Mouse (Mus musculus): Measurements from ENCODE around the gene Cab39l.

Gene Cab39l

DNA sequence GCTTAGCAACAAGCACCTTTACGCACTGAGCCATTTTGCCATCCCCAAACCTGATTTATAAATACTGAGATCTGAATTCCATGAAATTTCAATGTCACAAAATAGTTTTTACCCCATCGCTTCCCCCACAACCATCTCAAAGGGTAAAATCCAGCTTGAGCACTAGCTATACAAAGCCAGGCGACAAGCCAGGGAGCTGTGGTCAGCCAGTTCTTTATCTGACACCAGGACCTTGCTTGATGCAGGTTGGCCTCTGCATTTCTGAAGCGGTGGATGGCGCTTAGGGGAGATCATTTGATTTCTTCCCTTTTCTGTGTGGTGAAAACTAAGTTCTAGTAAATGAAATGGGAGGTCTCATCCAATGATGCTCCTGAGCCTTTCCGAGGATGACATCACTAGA is 191.3 kb downstream of the Cab39l start:
- DNase-seq (ENCODE audit: low spot score), result no peak

DNA sequence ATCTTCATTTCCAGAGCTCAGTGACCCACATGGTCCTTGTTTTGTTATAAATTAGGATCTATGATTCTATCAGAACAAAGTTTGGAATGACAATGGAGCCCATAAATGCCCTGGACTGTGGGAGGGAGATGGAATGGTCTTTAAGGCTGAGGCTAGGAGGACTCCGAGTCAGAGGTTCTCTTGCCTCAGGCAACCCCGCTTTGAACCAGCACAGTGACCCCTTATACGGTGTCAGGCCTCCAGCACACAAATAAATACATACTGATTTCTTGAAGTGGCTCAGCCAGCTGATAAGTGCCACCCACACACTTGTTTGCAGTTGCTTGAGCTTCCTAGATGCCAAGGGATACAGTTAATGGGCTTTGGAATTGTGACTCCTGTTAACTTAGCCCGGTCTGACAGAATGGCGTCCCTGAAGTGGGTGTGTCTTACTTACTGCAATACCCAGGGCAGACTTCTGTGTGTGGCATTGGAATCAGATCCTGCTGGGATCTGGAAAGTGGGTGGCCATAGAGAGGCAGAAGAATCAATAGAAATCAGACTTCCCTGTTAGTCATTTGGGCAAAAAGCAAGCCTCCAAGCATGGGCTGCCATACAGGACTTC is 192.6 kb downstream of the Cab39l start:
- DNase-seq (ENCODE audit: low spot score), result no peak

DNA sequence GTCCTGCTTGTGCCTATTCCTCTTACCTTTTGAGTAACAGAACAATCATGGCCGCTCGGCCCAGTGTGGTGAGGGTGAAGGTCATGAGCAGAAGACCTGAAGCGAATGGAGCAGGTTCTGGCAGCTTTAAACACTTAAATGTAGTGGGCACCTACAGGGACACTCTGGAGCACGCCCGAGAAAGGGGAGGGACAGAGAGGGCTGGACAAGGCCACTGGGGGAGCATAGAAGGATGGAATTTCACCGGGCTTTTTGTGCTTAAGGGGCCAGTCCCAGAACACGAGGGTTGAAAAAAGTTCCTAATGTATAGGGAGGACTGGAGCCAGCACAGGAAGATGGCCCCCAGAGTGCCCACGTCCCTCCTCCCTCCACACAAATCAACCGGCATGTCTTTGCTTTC is 193.2 kb downstream of the Cab39l start:
- DNase-seq (ENCODE audit: low spot score), result no peak

Measured in ovary, postnatal 36 days (tissue).